Mouse (Mus musculus): ENCODE data around the gene Faap20. TPM values are rescaled to one million over a fixed set of nuclear protein-coding genes. Genes with fewer than 3 reads are reported as not detected.

Gene Faap20
- polyA plus RNA-seq, 1 experiment from 2014 or later = 110 TPM

DNA sequence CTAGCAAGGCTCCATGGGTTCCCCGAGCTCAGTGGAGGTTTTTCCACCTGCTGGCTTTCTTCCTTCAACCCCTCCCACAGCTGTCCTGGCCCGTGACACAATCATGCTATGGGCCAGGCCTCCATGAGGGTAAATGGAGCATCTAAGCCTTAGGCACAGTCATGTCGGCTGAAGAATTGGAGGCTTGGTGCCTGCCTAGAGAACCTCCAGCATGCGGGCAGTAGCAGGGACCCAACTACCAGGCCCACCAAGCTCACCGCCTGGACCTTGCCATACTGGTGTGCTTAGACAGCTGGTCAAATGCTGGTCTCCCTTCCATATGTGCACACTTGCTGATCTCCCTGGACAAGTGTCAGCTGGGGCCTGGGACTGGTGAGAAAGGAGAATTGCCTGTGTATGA, 23.7 kb upstream of the Faap20 start:
- no peak overlapping the region for H3K4me3 ChIP-seq (ENCODE audit: low read depth, low read length)
- no peak overlapping the region for H3K9ac ChIP-seq (ENCODE audit: low read length)
- WGBS = 83% methylated on average over 5 of the region's 5 CpGs
- H3K9me3 ChIP-seq (ENCODE audit: control insufficient read depth, low read length) = no peaks in the 10 kb centered on the region
- H3K27ac ChIP-seq (ENCODE audit: low read depth, low read length) = no peak overlapping the region
- no peak overlapping the region for H3K4me2 ChIP-seq
- no peaks in the 10 kb centered on the region for H3K36me3 ChIP-seq (ENCODE audit: control insufficient read depth, insufficient read depth, low read length)
- no peaks in the 10 kb centered on the region for H3K27me3 ChIP-seq (ENCODE audit: control insufficient read depth, insufficient read depth, low read length)
- ATAC-seq (ENCODE audit: low FRiP score) = no peak
- no peak for DNase-seq (ENCODE audit: low spot score, missing footprints)
- peaks cover 8% of the 10 kb centered on the region for H3K4me1 ChIP-seq (ENCODE audit: control insufficient read depth, insufficient read depth, low read length)

DNA sequence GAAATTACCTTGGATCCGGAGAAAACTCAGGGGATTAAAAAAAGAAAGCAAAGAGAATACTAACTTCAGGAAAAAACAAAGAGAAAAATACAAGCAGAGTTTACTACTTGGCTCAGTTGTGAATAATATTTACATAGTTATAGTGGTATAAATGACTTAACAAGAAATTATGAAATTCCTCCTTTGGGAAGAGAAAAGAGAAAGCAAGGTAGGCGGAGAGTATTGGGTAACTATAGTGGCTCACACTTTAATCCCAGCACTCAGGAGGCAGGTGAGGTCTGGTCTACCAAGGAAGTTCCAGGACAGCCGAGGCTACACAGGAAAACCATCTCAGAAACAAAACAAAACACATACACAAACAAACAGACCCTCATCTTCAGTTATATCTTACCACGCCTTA, 21.6 kb upstream of the Faap20 start:
- Histone ChIP-seq H3K4me2 (no peak overlapping the region), H3K9me3 (ENCODE audit: control insufficient read depth, low read length) (no peaks in the 10 kb centered on the region), H3K36me3 (ENCODE audit: control insufficient read depth, insufficient read depth, low read length) (no peaks in the 10 kb centered on the region), H3K27ac (ENCODE audit: low read depth, low read length) (no peak overlapping the region), H3K9ac (ENCODE audit: low read length) (no peak overlapping the region), H3K27me3 (ENCODE audit: control insufficient read depth, insufficient read depth, low read length) (no peaks in the 10 kb centered on the region), H3K4me1 (ENCODE audit: control insufficient read depth, insufficient read depth, low read length) (peaks cover 5% of the 10 kb centered on the region; the same call in 1 of the 2 replicates), H3K4me3 (ENCODE audit: low read depth, low read length) (no peak overlapping the region)
- 85% methylated on average over 4 of the region's 4 CpGs for WGBS
- DNase-seq (ENCODE audit: low spot score, missing footprints) = no peak
- no peak for ATAC-seq (ENCODE audit: low FRiP score)

DNA sequence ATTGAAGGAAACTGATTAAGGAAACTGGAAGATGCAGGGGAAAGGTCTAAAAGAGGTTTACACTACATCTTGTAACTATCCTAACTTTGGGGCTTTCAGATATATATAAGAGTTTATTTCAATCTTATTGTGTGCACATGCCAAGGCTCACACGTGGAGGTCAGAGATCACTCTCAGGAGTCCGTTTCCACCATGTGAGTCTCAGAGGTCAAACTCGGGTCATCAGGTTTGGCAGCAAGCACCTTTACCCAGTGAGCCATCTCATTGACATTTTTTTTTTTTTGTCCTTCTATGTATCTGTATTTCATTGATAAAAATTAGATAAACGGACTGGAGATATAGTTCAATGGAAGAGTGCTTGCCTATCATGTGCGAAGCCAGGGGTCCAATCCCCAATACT, 21.1 kb upstream of the Faap20 start:
- H3K4me2 ChIP-seq = no peak overlapping the region
- no peaks in the 10 kb centered on the region for H3K9me3 ChIP-seq (ENCODE audit: control insufficient read depth, low read length)
- no peak overlapping the region for H3K4me3 ChIP-seq (ENCODE audit: low read depth, low read length)
- no peak overlapping the region for H3K9ac ChIP-seq (ENCODE audit: low read length)
- H3K36me3 ChIP-seq (ENCODE audit: control insufficient read depth, insufficient read depth, low read length) = no peaks in the 10 kb centered on the region
- 86% methylated on average over 5 of the region's 5 CpGs for WGBS
- DNase-seq (ENCODE audit: low spot score, missing footprints) (no peak), ATAC-seq (ENCODE audit: low FRiP score) (no peak)
- no peaks in the 10 kb centered on the region for H3K27me3 ChIP-seq (ENCODE audit: control insufficient read depth, insufficient read depth, low read length)
- no peak overlapping the region for H3K27ac ChIP-seq (ENCODE audit: low read depth, low read length)
- H3K4me1 ChIP-seq (ENCODE audit: control insufficient read depth, insufficient read depth, low read length) = peaks cover 6% of the 10 kb centered on the region; the same call in 1 of the 2 replicates

DNA sequence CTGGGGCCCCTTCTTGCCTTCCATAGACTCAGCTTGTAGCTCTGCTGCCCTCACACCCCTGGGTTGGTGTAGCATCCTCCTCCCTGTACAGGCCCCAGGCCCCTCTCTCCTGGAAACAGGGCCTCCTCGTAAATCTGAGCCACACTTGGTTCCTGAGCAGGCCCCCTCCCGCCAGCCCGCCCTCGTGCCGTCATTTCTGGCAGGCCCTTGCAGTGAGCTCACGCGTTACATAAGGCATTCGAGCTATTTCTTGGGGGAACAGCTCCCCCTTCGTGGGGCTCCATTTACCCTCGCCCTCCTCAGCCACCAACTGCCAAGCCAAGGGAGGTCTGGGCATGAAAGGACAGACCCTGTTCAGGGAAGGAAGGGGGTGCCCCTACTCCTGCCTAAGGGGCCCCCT, 15.7 kb upstream of the Faap20 start:
- 51% methylated on average over 10 of the region's 10 CpGs for WGBS
- H3K9ac ChIP-seq (ENCODE audit: low read length) = peak overlapping the region; percentile 27; the same call in 1 of the 2 replicates
- no peaks in the 10 kb centered on the region for H3K27me3 ChIP-seq (ENCODE audit: control insufficient read depth, insufficient read depth, low read length)
- H3K4me3 ChIP-seq (ENCODE audit: low read depth, low read length) = no peak overlapping the region
- ATAC-seq (ENCODE audit: low FRiP score) = no peak
- H3K4me2 ChIP-seq = no peak overlapping the region
- peaks cover 18% of the 10 kb centered on the region for H3K4me1 ChIP-seq (ENCODE audit: control insufficient read depth, insufficient read depth, low read length)
- H3K27ac ChIP-seq (ENCODE audit: low read depth, low read length) = 0 out of 2 replicates have a peak overlapping the region, but pooled peaks have one; percentile 14
- H3K9me3 ChIP-seq (ENCODE audit: control insufficient read depth, low read length) = no peaks in the 10 kb centered on the region
- DNase-seq (ENCODE audit: low spot score, missing footprints) = no peak
- H3K36me3 ChIP-seq (ENCODE audit: control insufficient read depth, insufficient read depth, low read length) = no peaks in the 10 kb centered on the region

DNA sequence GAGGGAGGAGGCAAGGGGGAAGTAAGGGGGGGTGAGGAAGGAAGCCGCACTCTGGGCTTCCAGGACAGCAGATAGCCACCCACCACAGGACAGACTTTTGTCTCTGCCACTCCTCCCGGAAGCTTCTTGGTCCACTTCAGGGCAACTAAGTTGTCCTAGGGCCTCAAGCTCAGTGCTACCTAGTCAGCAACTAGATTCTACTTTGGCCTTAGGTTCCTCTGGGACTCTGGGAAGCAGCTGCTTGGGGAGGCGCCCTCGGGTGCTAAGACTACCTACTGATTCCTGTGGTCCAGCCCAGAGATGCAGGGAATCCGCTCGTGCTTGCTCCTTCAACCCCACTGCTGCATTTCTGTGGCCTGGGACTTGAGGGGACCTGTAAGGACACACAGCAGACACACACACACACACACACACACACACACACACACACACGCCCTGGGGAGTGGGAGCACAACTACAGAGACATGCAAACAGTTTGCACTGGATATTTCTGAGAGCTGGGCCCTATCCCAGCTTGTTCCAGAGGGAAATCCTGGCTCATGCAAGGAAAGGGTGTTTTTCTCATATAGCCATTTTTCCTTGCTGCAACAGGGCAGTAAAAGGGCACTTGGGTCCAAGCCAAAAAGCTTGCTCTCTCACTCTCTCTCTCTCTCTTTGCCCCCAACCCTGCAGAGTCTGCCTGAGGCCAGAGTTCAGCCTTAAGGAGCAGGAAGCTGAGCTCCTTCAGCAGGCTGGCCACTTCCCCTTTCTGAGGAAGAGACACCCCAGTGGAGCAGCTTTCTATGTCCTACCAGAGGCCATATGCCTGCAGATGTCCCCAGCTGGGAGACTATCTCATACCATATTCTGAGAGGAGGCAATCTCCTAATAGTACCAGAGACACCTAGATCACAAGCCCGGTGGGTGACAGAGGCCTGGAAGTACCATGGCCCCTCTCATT, 15.0 kb upstream of the Faap20 start:
- DNase-seq (ENCODE audit: low spot score, missing footprints) (peak; percentile 91), ATAC-seq (ENCODE audit: low FRiP score) (peak; percentile 41)
- Histone ChIP-seq H3K9ac (ENCODE audit: low read length) (peak overlapping the region; percentile 66; the same call in 1 of the 2 replicates), H3K4me1 (ENCODE audit: control insufficient read depth, insufficient read depth, low read length) (peaks cover 18% of the 10 kb centered on the region), H3K27ac (ENCODE audit: low read depth, low read length) (peak overlapping the region; percentile 70), H3K4me2 (peak overlapping the region; percentile 33; the same call in 1 of the 2 replicates), H3K4me3 (ENCODE audit: low read depth, low read length) (no peak overlapping the region), H3K9me3 (ENCODE audit: control insufficient read depth, low read length) (no peaks in the 10 kb centered on the region), H3K36me3 (ENCODE audit: control insufficient read depth, insufficient read depth, low read length) (no peaks in the 10 kb centered on the region), H3K27me3 (ENCODE audit: control insufficient read depth, insufficient read depth, low read length) (no peaks in the 10 kb centered on the region)
- 76% methylated on average over 8 of the region's 8 CpGs for whole genome bisulfite sequencing

DNA sequence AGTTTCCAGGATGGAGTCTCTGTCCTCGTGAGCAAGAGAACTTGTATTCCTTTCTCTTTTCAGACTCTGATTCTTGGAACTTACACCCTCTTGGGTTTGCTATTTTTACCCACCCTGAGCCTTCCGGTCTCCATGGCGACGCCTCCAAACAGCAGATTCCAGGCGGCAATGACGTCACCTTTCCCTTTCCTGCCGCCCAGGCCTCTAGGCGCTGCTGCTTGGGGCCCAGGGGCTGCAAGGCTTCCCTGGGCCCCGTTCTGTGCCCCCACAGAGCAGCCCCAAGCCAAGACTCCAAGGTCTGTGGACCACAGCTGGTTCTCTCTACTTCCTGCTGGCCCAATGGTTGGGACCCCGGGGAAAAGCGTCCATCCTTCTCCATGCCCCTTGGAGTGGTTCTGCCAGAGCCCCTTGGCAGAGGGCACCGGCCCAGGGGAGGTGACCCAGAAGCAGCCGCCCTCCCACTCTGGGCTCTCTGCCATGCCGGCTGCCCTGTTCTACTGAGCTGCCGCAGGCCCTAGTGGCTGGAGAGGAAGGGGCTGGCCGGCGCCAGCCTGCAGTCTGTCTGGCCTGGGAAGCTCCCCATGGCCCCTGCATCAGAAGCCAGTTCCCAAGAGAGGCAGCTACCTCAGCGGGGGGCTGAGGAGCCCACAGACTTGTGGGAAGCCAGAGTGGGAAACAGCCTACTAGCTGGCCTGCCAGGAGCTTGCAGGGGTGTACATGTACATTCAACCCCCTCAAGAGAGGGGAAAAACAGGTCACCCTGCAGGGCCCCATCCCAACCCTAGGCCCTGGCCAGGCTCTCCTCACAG, 14.1 kb upstream of the Faap20 start:
- peak overlapping the region; percentile 33 for H3K4me2 ChIP-seq
- peaks cover 18% of the 10 kb centered on the region for H3K4me1 ChIP-seq (ENCODE audit: control insufficient read depth, insufficient read depth, low read length)
- WGBS = 21% methylated on average over 18 of the region's 18 CpGs
- peak overlapping the region; percentile 66 for H3K9ac ChIP-seq (ENCODE audit: low read length)
- H3K9me3 ChIP-seq (ENCODE audit: control insufficient read depth, low read length) = no peaks in the 10 kb centered on the region
- peak overlapping the region; percentile 70 for H3K27ac ChIP-seq (ENCODE audit: low read depth, low read length)
- DNase-seq (ENCODE audit: low spot score, missing footprints) (peak; percentile 95), ATAC-seq (ENCODE audit: low FRiP score) (peak; percentile 85)
- no peaks in the 10 kb centered on the region for H3K36me3 ChIP-seq (ENCODE audit: control insufficient read depth, insufficient read depth, low read length)
- H3K27me3 ChIP-seq (ENCODE audit: control insufficient read depth, insufficient read depth, low read length) = no peaks in the 10 kb centered on the region
- H3K4me3 ChIP-seq (ENCODE audit: low read depth, low read length) = no peak overlapping the region

DNA sequence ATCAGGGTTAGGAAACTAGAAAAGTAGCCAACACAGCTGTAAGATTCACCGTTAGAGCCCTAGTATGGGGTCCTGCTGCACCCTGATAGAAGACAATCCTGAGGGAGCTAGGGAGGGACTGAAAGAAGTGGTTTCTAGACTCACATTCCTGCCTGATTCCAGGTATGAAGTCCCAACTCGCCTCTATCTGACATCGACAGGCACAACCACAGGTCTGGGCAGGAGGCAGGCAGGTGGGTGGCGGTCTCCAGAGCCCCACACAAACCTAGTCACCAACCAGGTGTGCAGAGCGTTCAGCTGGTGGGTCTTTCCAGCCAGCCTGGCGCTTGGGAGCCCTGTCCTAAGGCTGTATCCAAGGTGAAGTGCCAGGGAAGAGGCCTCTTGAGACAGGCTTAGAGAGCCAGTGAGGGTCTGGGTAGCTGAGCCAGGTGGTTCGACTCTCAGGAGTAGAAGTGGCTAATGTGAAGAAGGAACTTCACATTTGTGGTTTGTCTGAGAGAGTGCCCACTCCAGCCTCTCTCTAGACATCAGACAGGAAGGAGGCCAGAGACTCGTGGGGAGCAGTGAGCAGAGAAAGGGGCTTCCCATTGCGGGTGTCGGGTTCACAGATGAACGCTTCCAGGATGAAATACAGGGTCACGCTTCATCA, 12.7 kb upstream of the Faap20 start:
- H3K4me2 ChIP-seq = no peak overlapping the region
- no peaks in the 10 kb centered on the region for H3K27me3 ChIP-seq (ENCODE audit: control insufficient read depth, insufficient read depth, low read length)
- H3K9ac ChIP-seq (ENCODE audit: low read length) = no peak overlapping the region
- peaks cover 18% of the 10 kb centered on the region for H3K4me1 ChIP-seq (ENCODE audit: control insufficient read depth, insufficient read depth, low read length)
- 73% methylated on average over 12 of the region's 12 CpGs for WGBS
- no peak for ATAC-seq (ENCODE audit: low FRiP score)
- no peak overlapping the region for H3K4me3 ChIP-seq (ENCODE audit: low read depth, low read length)
- no peaks in the 10 kb centered on the region for H3K9me3 ChIP-seq (ENCODE audit: control insufficient read depth, low read length)
- no peak for DNase-seq (ENCODE audit: low spot score, missing footprints)
- H3K36me3 ChIP-seq (ENCODE audit: control insufficient read depth, insufficient read depth, low read length) = no peaks in the 10 kb centered on the region
- no peak overlapping the region for H3K27ac ChIP-seq (ENCODE audit: low read depth, low read length)

DNA sequence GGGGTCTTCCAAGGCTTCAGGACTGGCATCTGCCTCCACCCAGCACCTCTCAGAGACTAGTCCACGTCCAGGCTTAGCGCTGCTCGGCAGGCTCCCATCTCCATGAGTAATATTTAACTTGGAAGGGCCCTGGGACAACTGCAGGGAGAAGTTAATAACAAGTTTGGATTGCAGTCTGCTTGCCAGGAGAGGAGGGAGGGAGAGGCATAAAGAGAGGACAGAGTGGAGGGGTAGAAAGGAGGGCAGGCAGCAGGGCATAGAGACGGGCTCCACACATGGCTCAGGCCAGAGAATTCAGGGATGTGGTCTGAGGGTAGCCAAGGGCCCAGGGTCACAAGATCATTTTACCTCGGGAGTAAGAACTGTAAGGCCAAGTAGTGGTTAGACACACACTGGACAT, 11.3 kb upstream of the Faap20 start:
- Histone ChIP-seq H3K4me1 (ENCODE audit: control insufficient read depth, insufficient read depth, low read length) (peaks cover 18% of the 10 kb centered on the region), H3K27ac (ENCODE audit: low read depth, low read length) (no peak overlapping the region)
- WGBS = 86% methylated on average over 5 of the region's 5 CpGs

More for the DNA sequence above, 11.3 kb upstream of the Faap20 start:
- Histone ChIP-seq H3K4me3 (ENCODE audit: low read depth, low read length) (no peak overlapping the region), H3K4me2 (no peak overlapping the region), H3K9ac (ENCODE audit: low read length) (no peak overlapping the region), H3K27me3 (ENCODE audit: control insufficient read depth, insufficient read depth, low read length) (no peaks in the 10 kb centered on the region), H3K9me3 (ENCODE audit: control insufficient read depth, low read length) (no peaks in the 10 kb centered on the region), H3K36me3 (ENCODE audit: control insufficient read depth, insufficient read depth, low read length) (no peaks in the 10 kb centered on the region)
- ATAC-seq (ENCODE audit: low FRiP score) = no peak
- DNase-seq (ENCODE audit: low spot score, missing footprints) = no peak

Data from midbrain, embryonic 11.5 days (tissue).